Mouse (Mus musculus): ENCODE data around the gene Gemin4. TPM values are rescaled to one million over a fixed set of nuclear protein-coding genes. Genes with fewer than 3 reads are reported as not detected.

The Gemin4 gene
- total and polyA plus RNA-seq, 3 experiments = 17.8 to 95.7 (median 23.8) TPM

GRCm38 (mm10) chr11:76258511-76258910, 41.0 kb upstream of the Gemin4 start:
- no peak for DNase-seq (ENCODE audit: low read depth, low spot score)
- Histone ChIP-seq H3K27me3 (ENCODE audit: control insufficient read depth in 1 of 2, insufficient read depth in 2 of 2, low read length in 2 of 2) (no peaks in the 10 kb centered on the region), H3K4me3 (ENCODE audit: control insufficient read depth in 1 of 2, insufficient read depth in 1 of 2, low read depth in 2 of 2, low read length in 2 of 2) (no peak overlapping the region), H3K36me3 (ENCODE audit: control insufficient read depth in 1 of 2, insufficient read depth in 2 of 2, low read length in 2 of 2) (peaks cover 0 to 3% of the 10 kb centered on the region in 2 experiments; a peak in 2 of 4 replicates), H3K9ac (ENCODE audit: control insufficient read depth, low read depth, low read length, poor library complexity, severe bottlenecking) (no peak overlapping the region), H3K9me3 (replicated peaks; ENCODE audit: insufficient read depth, low read length) (no peaks in the 10 kb centered on the region), H3K4me1 (ENCODE audit: control insufficient read depth in 1 of 2, insufficient read depth in 2 of 2, low read length in 2 of 2) (peaks cover 0 to 3% of the 10 kb centered on the region in 2 experiments; a peak in 1 of 4 replicates), H3K27ac (ENCODE audit: control insufficient read depth, low read depth, low read length) (no peak overlapping the region), H3K79me2 (ENCODE audit: control insufficient read depth, insufficient read depth, low read length, poor library complexity) (no peaks in the 10 kb centered on the region)
- TF ChIP-seq EP300 (IDR thresholded peaks at IDR 0.05; ENCODE audit: low read depth in 1 of 2, low read length in 2 of 2) (no peak), MAFK (IDR thresholded peaks at IDR 0.05; ENCODE audit: borderline replicate concordance, low read depth, low read length) (no peak), NELFE (IDR thresholded peaks at IDR 0.05; ENCODE audit: low read depth, low read length) (no peak), CHD1 (IDR thresholded peaks at IDR 0.05; ENCODE audit: low read depth, low read length) (no peak), TBP (IDR thresholded peaks at IDR 0.05; ENCODE audit: low read depth, low read length) (no peak), RAD21 (IDR thresholded peaks at IDR 0.05; ENCODE audit: low read depth, low read length) (no peak)

- no peaks in the 10 kb centered on the region for H3K9me3 ChIP-seq (replicated peaks; ENCODE audit: insufficient read depth, low read length)
- H3K4me3 ChIP-seq (ENCODE audit: control insufficient read depth in 1 of 2, insufficient read depth in 1 of 2, low read depth in 2 of 2, low read length in 2 of 2) = no peak overlapping the region
- H3K9ac ChIP-seq (ENCODE audit: control insufficient read depth, low read depth, low read length, poor library complexity, severe bottlenecking) = no peak overlapping the region
- H3K79me2 ChIP-seq (ENCODE audit: control insufficient read depth, insufficient read depth, low read length, poor library complexity) = no peaks in the 10 kb centered on the region
- peaks cover 0 to 3% of the 10 kb centered on the region in 2 experiments; a peak in 2 of 4 replicates for H3K36me3 ChIP-seq (ENCODE audit: control insufficient read depth in 1 of 2, insufficient read depth in 2 of 2, low read length in 2 of 2)
- H3K27me3 ChIP-seq (ENCODE audit: control insufficient read depth in 1 of 2, insufficient read depth in 2 of 2, low read length in 2 of 2) = no peaks in the 10 kb centered on the region
- DNase-seq (ENCODE audit: low read depth, low spot score) = no peak
- peaks cover 0 to 3% of the 10 kb centered on the region in 2 experiments; a peak in 1 of 4 replicates for H3K4me1 ChIP-seq (ENCODE audit: control insufficient read depth in 1 of 2, insufficient read depth in 2 of 2, low read length in 2 of 2)
- H3K27ac ChIP-seq (ENCODE audit: control insufficient read depth, low read depth, low read length) = no peak overlapping the region
- no peak for TF ChIP-seq KAT2A (conservative IDR thresholded peaks at IDR 0.05; ENCODE audit: low read depth, low read length)
- no peak for TF ChIP-seq POLR2A (IDR thresholded peaks at IDR 0.05; ENCODE audit: control insufficient read depth in 1 of 2, insufficient read depth in 1 of 2, low read depth in 1 of 2, low read length in 2 of 2, poor library complexity in 1 of 2)
- TF ChIP-seq E2F4 (IDR thresholded peaks at IDR 0.05; ENCODE audit: borderline replicate concordance, low read depth, low read length) = no peak
- TF ChIP-seq SMC3 (IDR thresholded peaks at IDR 0.05; ENCODE audit: low read depth, low read length) = no peak
- TF ChIP-seq POLR2AphosphoS5 (IDR thresholded peaks at IDR 0.05; ENCODE audit: borderline replicate concordance, low read depth, low read length) = no peak
- no peak for TF ChIP-seq MAFK (IDR thresholded peaks at IDR 0.05; ENCODE audit: borderline replicate concordance, low read depth, low read length)
These were observed 39.9 kb upstream of the Gemin4 start for GRCm38 (mm10) chr11:76257386-76257785.

GRCm38 (mm10) chr11:76256129-76256528, 38.7 kb upstream of the Gemin4 start:
- no peak for DNase-seq (ENCODE audit: low read depth, low spot score)
- TF ChIP-seq HCFC1 (IDR thresholded peaks at IDR 0.05; ENCODE audit: low read depth, low read length) (no peak), NRF1 (IDR thresholded peaks at IDR 0.05; ENCODE audit: insufficient read depth, low read depth, low read length, poor library complexity, severe bottlenecking) (no peak), CHD1 (IDR thresholded peaks at IDR 0.05; ENCODE audit: low read depth, low read length) (no peak), MEF2A (IDR thresholded peaks at IDR 0.05; ENCODE audit: extremely low read depth, insufficient replicate concordance, low read depth, low read length, poor library complexity, severe bottlenecking) (no peak), MYC (IDR thresholded peaks at IDR 0.05; ENCODE audit: low read depth, low read length) (no peak), POLR2AphosphoS5 (IDR thresholded peaks at IDR 0.05; ENCODE audit: borderline replicate concordance, low read depth, low read length) (no peak), MAX (IDR thresholded peaks at IDR 0.05; ENCODE audit: low read length) (no peak), RCOR1 (IDR thresholded peaks at IDR 0.05; ENCODE audit: low read depth, low read length) (no peak), NELFE (IDR thresholded peaks at IDR 0.05; ENCODE audit: low read depth, low read length) (no peak)
- Histone ChIP-seq H3K9me3 (replicated peaks; ENCODE audit: insufficient read depth, low read length) (no peaks in the 10 kb centered on the region), H3K4me1 (ENCODE audit: control insufficient read depth in 1 of 2, insufficient read depth in 2 of 2, low read length in 2 of 2) (no peaks in the 10 kb centered on the region), H3K36me3 (ENCODE audit: control insufficient read depth in 1 of 2, insufficient read depth in 2 of 2, low read length in 2 of 2) (no peaks in the 10 kb centered on the region; a peak in 1 of 4 replicates), H3K79me2 (ENCODE audit: control insufficient read depth, insufficient read depth, low read length, poor library complexity) (no peaks in the 10 kb centered on the region), H3K4me3 (ENCODE audit: control insufficient read depth in 1 of 2, insufficient read depth in 1 of 2, low read depth in 2 of 2, low read length in 2 of 2) (no peak overlapping the region), H3K27ac (ENCODE audit: control insufficient read depth, low read depth, low read length) (no peak overlapping the region), H3K9ac (ENCODE audit: control insufficient read depth, low read depth, low read length, poor library complexity, severe bottlenecking) (no peak overlapping the region), H3K27me3 (ENCODE audit: control insufficient read depth in 1 of 2, insufficient read depth in 2 of 2, low read length in 2 of 2) (no peaks in the 10 kb centered on the region)

Data from MEL (cell line).